Mouse (Mus musculus) liver, adult 2 months (tissue): ENCODE data around the gene Casr.

Experiments used
- CTCF ChIP-seq: fragments of 200-500 bp; IDR thresholded peaks from 2 replicates; pipeline ENCODE4 v1.5.1; 2011; ENCODE audit warnings: low read depth, low read length, control low read depth
- POLR2A ChIP-seq: fragments of 200-500 bp; IDR thresholded peaks from 2 replicates; pipeline ENCODE4 v1.6.1; 2011; ENCODE audit warnings: low read length, control low read depth; ENCODE audit not compliant: insufficient read depth; ENCODE audit errors: extremely low read depth

- TF ChIP-seq POLR2A (no peak), CTCF (peak; percentile 28; the same call in 1 of the 2 replicates)
These were observed 8.3 kb downstream of the Casr start for GRCm38 (mm10) chr16:36553624-36554023.
